Mouse (Mus musculus): Measurements from ENCODE around the gene Cox4i1. TPM values are rescaled to one million over a fixed set of nuclear protein-coding genes. Genes with fewer than 3 reads are reported as not detected.

Gene Cox4i1
- polyA plus RNA-seq, 1 experiment from 2014 or later = 1,049 TPM

DNA sequence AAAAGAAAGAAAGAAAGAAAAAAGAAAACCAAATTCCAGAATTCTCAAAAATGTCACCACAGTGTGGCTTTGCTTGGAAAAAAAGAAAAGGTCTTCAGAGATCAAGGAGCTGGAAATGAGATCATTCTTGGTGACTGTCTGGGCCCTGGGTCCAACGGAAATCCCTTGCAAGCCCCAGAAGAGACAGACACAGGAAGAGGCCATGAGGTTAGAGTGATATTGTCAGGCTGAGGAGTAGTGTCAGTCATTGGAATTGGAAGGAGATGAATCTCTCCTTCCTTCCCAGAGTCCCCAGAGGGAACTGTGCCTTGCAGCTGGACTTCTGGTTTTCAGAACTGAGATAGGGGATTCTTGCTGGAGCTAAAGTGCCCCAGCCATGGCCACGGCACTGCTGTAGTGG is 31.5 kb downstream of the Cox4i1 start:
- Histone ChIP-seq H3K27me3 (replicated peaks) (no peaks in the 10 kb centered on the region), H3K9ac (no peak overlapping the region), H3K27ac (no peak overlapping the region), H3K9me3 (no peaks in the 10 kb centered on the region), H3K4me3 (no peak overlapping the region), H3K4me2 (no peak overlapping the region), H3K36me3 (replicated peaks) (no peaks in the 10 kb centered on the region), H3K4me1 (peaks cover 4% of the 10 kb centered on the region; the same call in 1 of the 2 replicates)
- WGBS = 76% methylated on average over 2 of the region's 2 CpGs
- no peak for ATAC-seq (replicated peaks)

DNA sequence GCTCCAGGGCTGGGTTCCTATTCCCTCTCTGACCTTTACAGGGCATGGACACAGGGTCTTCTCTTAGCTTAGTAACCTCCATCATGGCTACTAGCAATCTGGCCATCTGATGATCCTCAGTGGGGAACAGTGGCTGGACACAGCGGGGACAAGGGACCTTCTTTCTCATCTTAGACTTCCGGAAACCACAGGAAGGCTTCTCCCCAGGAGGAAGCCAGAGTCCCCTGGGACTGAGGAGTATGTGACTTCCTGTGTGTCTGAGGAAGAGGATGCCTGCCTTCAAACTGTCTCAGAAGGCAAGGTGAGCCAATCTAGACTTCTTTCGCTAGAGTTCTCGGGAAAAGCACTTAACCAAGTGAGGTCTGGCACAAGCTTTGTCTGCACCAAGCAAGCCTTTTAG is 32.0 kb downstream of the Cox4i1 start:
- H3K9ac ChIP-seq = no peak overlapping the region
- no peaks in the 10 kb centered on the region for H3K9me3 ChIP-seq
- no peak for ATAC-seq (replicated peaks)
- no peak overlapping the region for H3K4me2 ChIP-seq
- no peak overlapping the region for H3K4me3 ChIP-seq
- no peaks in the 10 kb centered on the region for H3K27me3 ChIP-seq (replicated peaks)
- H3K36me3 ChIP-seq (replicated peaks) = no peaks in the 10 kb centered on the region
- H3K27ac ChIP-seq = no peak overlapping the region
- WGBS = 91% methylated on average over 4 of the region's 4 CpGs
- peaks cover 4% of the 10 kb centered on the region; the same call in 1 of the 2 replicates for H3K4me1 ChIP-seq

DNA sequence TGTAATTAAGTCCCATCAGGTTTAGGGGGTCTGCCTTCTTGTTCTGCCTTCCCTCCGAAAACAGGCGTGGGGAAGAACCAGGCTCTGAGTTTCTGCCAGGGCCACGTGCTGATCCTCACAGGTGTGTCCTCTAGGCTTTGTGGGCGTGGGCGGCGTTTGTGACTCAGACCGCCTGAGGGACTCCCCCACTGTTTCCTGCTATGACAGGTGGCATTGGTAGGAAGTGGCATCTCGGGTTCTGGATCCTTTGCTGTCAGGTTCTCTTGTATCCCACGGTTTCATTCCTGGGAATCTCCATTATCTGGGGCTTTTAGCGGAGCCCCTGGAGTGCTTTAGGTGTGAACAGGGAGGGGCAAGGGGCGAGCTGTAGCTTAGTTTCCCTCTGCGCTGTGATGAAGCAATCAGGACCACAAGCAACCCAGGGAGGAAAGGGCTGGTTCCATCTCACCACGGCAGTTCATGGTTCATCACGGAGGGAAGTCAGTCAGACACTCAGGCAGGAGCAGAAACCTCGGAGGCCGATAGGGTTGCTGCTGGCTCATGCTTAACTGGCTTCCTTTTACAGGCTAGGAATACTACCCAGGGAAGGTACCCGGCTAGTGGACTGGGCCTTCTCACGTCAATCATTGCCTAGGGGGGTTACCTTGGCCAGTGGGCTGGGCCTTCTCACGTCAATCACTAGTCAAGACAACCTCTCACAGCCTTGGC is 33.9 kb downstream of the Cox4i1 start:
- Histone ChIP-seq H3K4me2 (no peak overlapping the region), H3K36me3 (replicated peaks) (no peaks in the 10 kb centered on the region), H3K9ac (no peak overlapping the region), H3K4me3 (no peak overlapping the region), H3K27ac (no peak overlapping the region), H3K27me3 (replicated peaks) (no peaks in the 10 kb centered on the region), H3K9me3 (no peaks in the 10 kb centered on the region), H3K4me1 (no peaks in the 10 kb centered on the region)
- 75% methylated on average over 19 of the region's 19 CpGs for WGBS
- no peak for ATAC-seq (replicated peaks)

DNA sequence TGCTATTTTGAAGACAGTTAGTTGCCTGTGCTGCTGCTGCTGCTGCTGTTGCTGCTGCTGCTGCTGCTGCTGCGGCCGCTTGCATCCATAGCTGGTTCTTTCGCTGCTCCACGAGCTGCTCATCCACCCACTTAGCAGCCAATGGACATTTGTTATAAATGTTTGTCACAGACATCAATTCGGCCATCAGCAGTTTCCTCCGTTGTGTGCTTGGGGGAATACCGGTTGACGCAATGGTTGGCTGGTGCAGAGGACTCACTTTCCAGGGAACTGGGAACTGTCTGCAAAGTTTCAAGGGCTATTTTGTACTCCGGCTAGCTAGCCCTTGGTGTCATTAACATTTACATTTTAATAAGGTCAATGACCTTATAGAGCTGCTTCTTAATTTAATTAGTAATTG is 36.2 kb downstream of the Cox4i1 start:
- Histone ChIP-seq H3K36me3 (replicated peaks) (no peaks in the 10 kb centered on the region), H3K9ac (no peak overlapping the region), H3K9me3 (no peaks in the 10 kb centered on the region), H3K4me1 (no peaks in the 10 kb centered on the region), H3K27ac (no peak overlapping the region), H3K4me3 (no peak overlapping the region), H3K27me3 (replicated peaks) (no peaks in the 10 kb centered on the region), H3K4me2 (no peak overlapping the region)
- no peak for ATAC-seq (replicated peaks)
- 81% methylated on average over 9 of the region's 9 CpGs for WGBS

DNA sequence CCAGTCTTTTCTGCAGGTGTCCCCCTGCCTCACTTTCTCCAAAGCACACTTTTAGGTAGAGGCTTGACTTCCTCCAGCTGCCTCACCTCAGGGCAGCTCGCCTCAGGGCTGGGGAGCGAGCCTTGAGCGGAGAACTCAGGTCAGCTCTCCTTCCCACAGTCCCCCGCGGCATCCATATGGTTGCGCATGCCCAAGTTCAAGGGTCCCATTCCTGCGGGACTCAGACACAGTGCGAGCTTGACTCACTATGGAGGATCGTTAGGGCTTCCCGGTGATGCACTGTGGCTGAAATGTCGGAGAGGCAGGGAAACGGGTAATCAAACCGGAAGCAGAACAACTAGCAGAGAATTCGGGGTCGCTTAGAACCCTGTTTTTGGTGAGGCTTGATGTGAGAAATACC is 37.1 kb downstream of the Cox4i1 start:
- WGBS = 87% methylated on average over 15 of the region's 15 CpGs
- Histone ChIP-seq H3K27me3 (replicated peaks) (no peaks in the 10 kb centered on the region), H3K4me3 (no peak overlapping the region), H3K27ac (no peak overlapping the region), H3K9me3 (no peaks in the 10 kb centered on the region), H3K9ac (no peak overlapping the region), H3K4me2 (no peak overlapping the region), H3K36me3 (replicated peaks) (no peaks in the 10 kb centered on the region), H3K4me1 (no peaks in the 10 kb centered on the region)
- ATAC-seq (replicated peaks) = no peak

DNA sequence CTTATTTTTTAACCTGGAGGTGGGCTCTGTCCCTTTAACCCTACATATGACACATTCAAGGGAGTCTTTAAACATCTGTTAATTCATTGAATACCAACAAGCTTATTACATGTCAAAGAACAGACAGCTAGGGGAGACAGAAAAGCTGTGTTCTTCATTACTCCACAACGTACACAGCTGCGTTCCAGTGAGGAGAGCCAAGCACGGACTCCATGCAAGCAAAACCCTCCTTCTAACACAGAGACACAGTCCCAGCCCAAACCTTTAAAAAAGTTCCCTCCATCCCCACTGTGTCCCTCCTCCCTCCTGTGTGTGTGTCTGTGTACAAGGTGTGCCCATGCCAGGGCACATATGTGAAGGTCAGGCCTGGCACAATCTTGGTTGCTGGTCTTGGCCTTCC is 38.2 kb downstream of the Cox4i1 start:
- 72% methylated on average over 3 of the region's 3 CpGs for WGBS
- H3K36me3 ChIP-seq (replicated peaks) = no peaks in the 10 kb centered on the region
- H3K9me3 ChIP-seq = no peaks in the 10 kb centered on the region
- no peak overlapping the region for H3K9ac ChIP-seq
- no peak overlapping the region for H3K4me3 ChIP-seq
- no peak overlapping the region for H3K27ac ChIP-seq
- H3K27me3 ChIP-seq (replicated peaks) = no peaks in the 10 kb centered on the region
- no peak for ATAC-seq (replicated peaks)
- H3K4me1 ChIP-seq = no peaks in the 10 kb centered on the region
- no peak overlapping the region for H3K4me2 ChIP-seq

DNA sequence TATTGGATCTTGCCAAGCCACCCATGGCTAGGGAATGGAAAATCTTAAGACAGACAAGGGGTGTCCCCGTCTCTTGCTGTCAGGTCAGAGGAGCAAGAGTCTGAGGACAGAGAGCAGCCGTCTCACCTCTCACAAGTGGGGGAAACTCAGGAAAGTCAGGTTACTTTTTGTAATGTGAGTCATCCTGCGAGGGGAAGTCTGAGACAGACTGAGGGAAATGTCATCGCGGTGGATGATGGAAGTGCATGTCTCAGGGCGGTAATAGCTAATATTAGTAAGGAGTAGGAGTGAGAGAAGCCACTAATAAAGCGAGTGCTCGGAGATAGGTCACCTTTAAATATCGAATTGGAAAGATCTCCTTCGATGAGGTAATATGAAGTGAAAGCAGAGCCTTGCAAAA is 41.2 kb downstream of the Cox4i1 start:
- Histone ChIP-seq H3K4me2 (no peak overlapping the region), H3K9me3 (no peaks in the 10 kb centered on the region), H3K4me3 (no peak overlapping the region), H3K27me3 (replicated peaks) (no peaks in the 10 kb centered on the region), H3K9ac (no peak overlapping the region), H3K27ac (no peak overlapping the region), H3K36me3 (replicated peaks) (no peaks in the 10 kb centered on the region), H3K4me1 (no peaks in the 10 kb centered on the region)
- ATAC-seq (replicated peaks) = no peak
- 88% methylated on average over 10 of the region's 10 CpGs for WGBS

DNA sequence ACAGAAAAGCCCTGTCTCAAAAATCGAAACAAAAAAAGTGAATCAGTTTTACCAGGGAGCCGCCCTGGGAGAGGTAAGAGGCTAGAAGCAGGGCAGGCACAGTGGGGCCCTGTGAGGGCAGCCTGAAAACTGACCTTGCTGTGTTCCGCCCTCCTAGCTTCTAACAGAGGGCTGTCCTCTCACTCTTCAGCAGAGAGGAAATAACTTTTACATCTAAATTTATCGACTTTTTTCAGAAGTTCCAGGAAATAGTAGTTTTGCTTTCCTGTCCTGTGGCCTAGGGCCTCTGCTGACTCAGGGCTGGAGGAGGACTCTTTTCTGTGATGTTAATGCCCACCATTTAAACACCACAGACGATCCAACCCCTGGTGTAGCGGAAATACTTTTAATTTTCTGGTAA is 47.2 kb downstream of the Cox4i1 start:
- Histone ChIP-seq H3K4me1 (no peaks in the 10 kb centered on the region), H3K4me2 (no peak overlapping the region), H3K27me3 (replicated peaks) (no peaks in the 10 kb centered on the region), H3K27ac (no peak overlapping the region), H3K4me3 (no peak overlapping the region), H3K36me3 (replicated peaks) (no peaks in the 10 kb centered on the region), H3K9ac (no peak overlapping the region), H3K9me3 (no peaks in the 10 kb centered on the region)
- 80% methylated on average over 6 of the region's 6 CpGs for WGBS
- ATAC-seq (replicated peaks) = no peak

DNA sequence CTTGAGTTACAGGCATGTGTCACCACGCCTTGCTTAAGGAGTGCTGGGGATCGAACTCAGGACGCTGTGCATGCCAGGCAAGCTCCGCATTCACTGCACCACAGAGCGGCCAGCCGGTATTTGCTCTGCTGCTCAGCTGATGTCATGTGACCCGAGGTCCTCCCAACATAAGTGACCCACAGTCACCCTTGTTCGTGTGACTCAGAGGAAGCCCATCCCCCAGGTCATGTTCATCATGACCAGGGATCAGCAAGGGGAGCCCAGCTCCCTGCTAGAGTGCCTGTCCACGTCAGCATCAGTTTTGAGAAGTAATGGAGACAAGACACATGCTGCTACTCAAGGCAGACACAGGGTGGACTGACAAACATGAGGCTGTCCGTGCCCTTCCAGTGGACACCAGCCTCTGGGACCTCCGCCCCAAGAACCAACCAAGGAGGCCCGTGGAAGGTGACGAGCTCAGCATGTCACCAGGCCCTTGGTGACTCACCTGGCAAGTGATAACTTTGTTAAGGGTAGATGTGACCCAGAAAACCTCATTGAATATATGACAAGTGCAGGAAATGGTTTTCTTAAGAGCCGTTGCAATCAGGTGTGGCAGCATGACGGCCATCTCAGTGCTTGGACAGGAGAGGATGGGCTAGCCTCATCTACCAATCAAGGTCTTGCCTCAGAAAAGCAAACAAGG is 48.1 kb downstream of the Cox4i1 start:
- no peak overlapping the region for H3K9ac ChIP-seq
- H3K27ac ChIP-seq = no peak overlapping the region
- H3K4me1 ChIP-seq = no peaks in the 10 kb centered on the region
- no peak overlapping the region for H3K4me3 ChIP-seq
- H3K27me3 ChIP-seq (replicated peaks) = no peaks in the 10 kb centered on the region
- no peaks in the 10 kb centered on the region for H3K36me3 ChIP-seq (replicated peaks)
- WGBS = 79% methylated on average over 15 of the region's 15 CpGs
- ATAC-seq (replicated peaks) = no peak
- H3K9me3 ChIP-seq = no peaks in the 10 kb centered on the region
- H3K4me2 ChIP-seq = no peak overlapping the region

DNA sequence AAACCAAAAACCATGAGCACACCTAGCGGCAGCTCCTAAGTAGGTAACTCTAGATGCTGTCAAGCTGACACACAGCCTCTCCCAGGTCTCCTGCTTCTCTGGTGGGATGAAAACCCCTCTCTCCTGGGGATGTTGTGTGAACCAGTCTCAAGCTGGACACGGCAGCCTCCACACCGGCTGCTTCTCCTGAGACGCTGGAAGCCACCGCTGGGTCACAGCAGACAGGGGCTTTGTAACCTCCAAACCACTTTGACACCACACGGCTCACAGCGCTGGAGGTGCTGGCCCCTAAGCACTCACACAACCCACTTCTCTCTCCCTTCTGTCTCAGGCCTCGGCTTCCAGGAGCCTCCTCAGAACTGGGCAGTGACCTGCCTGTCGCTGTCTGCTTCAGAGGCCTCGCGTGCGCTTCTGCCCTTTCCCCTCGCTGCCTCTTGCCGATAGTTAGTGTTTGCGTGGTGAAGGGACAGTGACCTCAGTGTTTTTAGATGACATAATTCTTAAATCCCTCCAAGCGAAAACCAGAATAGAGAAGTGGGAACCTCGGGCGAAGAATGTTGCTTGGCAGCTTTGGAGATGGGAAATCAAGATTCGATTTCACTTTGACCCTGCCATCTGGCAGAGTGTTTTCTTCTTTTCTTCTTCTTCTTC is 51.7 kb downstream of the Cox4i1 start:
- WGBS = 68% methylated on average over 19 of the region's 19 CpGs
- no peak overlapping the region for H3K4me2 ChIP-seq

DNA sequence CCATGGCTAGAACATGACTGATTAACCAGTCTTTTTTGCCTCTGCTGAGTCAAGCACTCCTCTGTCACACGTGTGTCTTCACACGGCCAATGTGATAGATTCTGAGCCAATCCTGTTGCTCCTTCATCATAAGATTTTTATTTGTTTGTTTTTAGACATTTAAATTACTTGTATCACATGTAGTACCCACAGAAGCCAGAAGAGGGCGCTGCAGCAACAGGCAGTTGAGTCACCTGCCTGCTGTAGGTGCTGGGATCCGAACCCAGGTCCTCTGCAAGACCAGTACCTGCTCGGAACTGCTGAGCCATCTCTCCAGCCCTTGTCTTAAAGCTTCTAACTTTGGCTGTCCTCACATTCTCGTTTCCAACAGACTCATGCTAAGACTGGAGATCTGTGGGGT is 55.0 kb downstream of the Cox4i1 start:
- Histone ChIP-seq H3K4me1 (no peaks in the 10 kb centered on the region), H3K4me2 (no peak overlapping the region), H3K4me3 (no peak overlapping the region), H3K9me3 (no peaks in the 10 kb centered on the region), H3K9ac (no peak overlapping the region), H3K36me3 (replicated peaks) (no peaks in the 10 kb centered on the region), H3K27ac (no peak overlapping the region), H3K27me3 (replicated peaks) (no peaks in the 10 kb centered on the region)
- WGBS = 71% methylated on average over 6 of the region's 6 CpGs
- no peak for ATAC-seq (replicated peaks)

More for the DNA sequence above, 51.7 kb downstream of the Cox4i1 start:
- Histone ChIP-seq H3K9ac (no peak overlapping the region), H3K27ac (no peak overlapping the region), H3K4me3 (no peak overlapping the region), H3K36me3 (replicated peaks) (no peaks in the 10 kb centered on the region), H3K27me3 (replicated peaks) (no peaks in the 10 kb centered on the region), H3K9me3 (no peaks in the 10 kb centered on the region), H3K4me1 (no peaks in the 10 kb centered on the region)
- no peak for ATAC-seq (replicated peaks)

All from midbrain, embryonic 15.5 days (tissue).